Mouse (Mus musculus): ENCODE results near the gene Zscan26.
"Not testable (repeated sequence)": the region's sequence is repeated elsewhere in the genome, so short reads cannot be mapped to it uniquely, and the experiment has no call there.

Gene Zscan26

GRCm38 (mm10) chr13:21453449-21453848, at the start of gene Zscan26:
Gene Zscan26 (minus strand): TSS chr13:21453730.
- peak; percentile 55 to 72 for DNase-seq (ENCODE audit: low spot score in 2 of 2)

- no peak for DNase-seq (ENCODE audit: low spot score in 2 of 2)
Measured at GRCm38 (mm10) chr13:21502296-21502695, 48.8 kb upstream of the Zscan26 start.

GRCm38 (mm10) chr13:21501182-21501581, 47.7 kb upstream of the Zscan26 start, which contains the start of gene Gm11273:
Gene Gm11273 (minus strand): TSS chr13:21501418.
- not testable (repeated sequence) for DNase-seq (ENCODE audit: low spot score in 2 of 2)

GRCm38 (mm10) chr13:21495080-21495479, 41.5 kb upstream of the Zscan26 start, which contains the start of gene AK157302:
Gene AK157302 (plus strand): TSS chr13:21495223.
- peak in 1 of 2 experiments; percentile 36 for DNase-seq (ENCODE audit: low spot score in 2 of 2)

- no peak for DNase-seq (ENCODE audit: low spot score in 2 of 2)
Measured at GRCm38 (mm10) chr13:21492847-21493246, 39.3 kb upstream of the Zscan26 start.

- no peak for DNase-seq (ENCODE audit: low spot score in 2 of 2)
Measured at GRCm38 (mm10) chr13:21486881-21487280, 33.4 kb upstream of the Zscan26 start.

- DNase-seq (ENCODE audit: low spot score in 2 of 2): peak; percentile 5 to 18
Measured at GRCm38 (mm10) chr13:21478759-21479670, 25.5 kb upstream of the Zscan26 start, which contains the start of the genes Zkscan4 and Gm10065. Gene Zkscan4 (plus strand): TSS chr13:21478907. Gene Gm10065 (minus strand): TSS chr13:21479441.

- DNase-seq (ENCODE audit: low spot score in 2 of 2): no peak
Measured at GRCm38 (mm10) chr13:21472427-21472826, 18.9 kb upstream of the Zscan26 start.

- DNase-seq (ENCODE audit: low spot score in 2 of 2): no peak
Measured at GRCm38 (mm10) chr13:21469097-21469496, 15.6 kb upstream of the Zscan26 start.

- peak; percentile 53 to 79 for DNase-seq (ENCODE audit: low spot score in 2 of 2)
Measured at GRCm38 (mm10) chr13:21468061-21469019, 14.8 kb upstream of the Zscan26 start, which contains the start of gene Nkapl. Gene Nkapl (minus strand): TSS chr13:21468509.

- no peak for DNase-seq (ENCODE audit: low spot score in 2 of 2)
Measured at GRCm38 (mm10) chr13:21467336-21467735, 13.8 kb upstream of the Zscan26 start.

- DNase-seq (ENCODE audit: low spot score in 2 of 2): not testable (repeated sequence)
Measured at GRCm38 (mm10) chr13:21462516-21462915, 9.0 kb upstream of the Zscan26 start.

- no peak for DNase-seq (ENCODE audit: low spot score in 2 of 2)
Measured at GRCm38 (mm10) chr13:21456347-21456746, 2.8 kb upstream of the Zscan26 start.

GRCm38 (mm10) chr13:21454133-21454532, 603 bp upstream of the Zscan26 start:
- no peak for DNase-seq (ENCODE audit: low spot score in 2 of 2)

GRCm38 (mm10) chr13:21453042-21453441, 488 bp downstream of the Zscan26 start:
- DNase-seq (ENCODE audit: low spot score in 2 of 2): no peak

GRCm38 (mm10) chr13:21447856-21448614, 5.5 kb downstream of the Zscan26 start:
- DNase-seq (ENCODE audit: low spot score in 2 of 2): no peak

- DNase-seq (ENCODE audit: low spot score in 2 of 2): no peak
Measured at GRCm38 (mm10) chr13:21446796-21447195, 6.7 kb downstream of the Zscan26 start.

GRCm38 (mm10) chr13:21441207-21441572, 12.3 kb downstream of the Zscan26 start:
- DNase-seq (ENCODE audit: low spot score in 2 of 2): no peak

GRCm38 (mm10) chr13:21440503-21441206, 12.9 kb downstream of the Zscan26 start, which contains the start of gene Pgbd1:
Gene Pgbd1 (minus strand): TSS chr13:21441058.
- peak; percentile 35 to 61 for DNase-seq (ENCODE audit: low spot score in 2 of 2)

GRCm38 (mm10) chr13:21435476-21435875, 18.1 kb downstream of the Zscan26 start:
- no peak for DNase-seq (ENCODE audit: low spot score in 2 of 2)
